ENCODE assay signal across 14 mouse cellular contexts in genomic region chr1:133437916-133438683, GRCm38 (mm10). TPM values are rescaled to one million over a fixed set of nuclear protein-coding genes. Genes with fewer than 3 reads are reported as not detected.
DNase-seq lines count a peak whose midpoint lies in the region; ATAC-seq and TF ChIP-seq lines count a peak whose summit lies in the region.
"Had no signal": no experiment of that assay in that cellular context is flagged by ENCODE, and none has a peak within 500 bp of the region (broad histone marks: within the 10 kb centered on the region; RNA-seq: fewer than 3 reads in every experiment).

No protein-coding gene starts in this region.

- no peak for TF ChIP-seq CTCF in midbrain, postnatal 0 days (IDR thresholded peaks at IDR 0.05)

- peak overlapping the region; percentile 47 for H3K9ac ChIP-seq in midbrain, embryonic 11.5 days (ENCODE audit: low read length)
- no peak overlapping the region for H3K9ac ChIP-seq in midbrain, postnatal 0 days (replicated peaks; ENCODE audit: low read length, poor library complexity, severe bottlenecking)
- H3K9ac ChIP-seq: heart, embryonic 15.5 days had no signal

- ATAC-seq in midbrain, embryonic 11.5 days (ENCODE audit: low FRiP score): peak; percentile 75
- ATAC-seq in midbrain, postnatal 0 days (ENCODE audit: low FRiP score): no peak
- peak; percentile 80 for ATAC-seq in megakaryocyte, adult 5-6 weeks (ENCODE audit: poor library complexity, severe bottlenecking)

- 20% methylated on average over 14 of the region's 14 CpGs for WGBS in midbrain, embryonic 11.5 days
- 19% methylated on average over 14 of the region's 14 CpGs for WGBS in midbrain, postnatal 0 days
- WGBS in embryonic facial prominence, embryonic 10.5 days: 43% methylated on average over 14 of the region's 14 CpGs

- no peaks in the 10 kb centered on the region for H3K27me3 ChIP-seq in midbrain, embryonic 11.5 days (ENCODE audit: control insufficient read depth, insufficient read depth, low read length)
- no peaks in the 10 kb centered on the region for H3K27me3 ChIP-seq in midbrain, postnatal 0 days (ENCODE audit: insufficient read depth, low read length)
- no peaks in the 10 kb centered on the region for H3K27me3 ChIP-seq in embryonic facial prominence, embryonic 10.5 days (replicated peaks; ENCODE audit: low read depth, poor library complexity, severe bottlenecking)
- H3K27me3 ChIP-seq: heart, embryonic 15.5 days had no signal

- peaks cover 34% of the 10 kb centered on the region for H3K4me1 ChIP-seq in midbrain, embryonic 11.5 days (ENCODE audit: control insufficient read depth, insufficient read depth, low read length)
- H3K4me1 ChIP-seq in midbrain, postnatal 0 days (ENCODE audit: insufficient read depth, low read length): peaks cover 7% of the 10 kb centered on the region; the same call in 1 of the 2 replicates
- peaks cover 44% of the 10 kb centered on the region for H3K4me1 ChIP-seq in embryonic facial prominence, embryonic 10.5 days

- intact Hi-C loops in left cerebral cortex, postnatal 36 days (cut with DNase I): no loop called here

- no peaks in the 10 kb centered on the region; the same call in 1 of the 2 replicates for H3K9me3 ChIP-seq in midbrain, embryonic 11.5 days (ENCODE audit: control insufficient read depth, low read length)
- H3K9me3 ChIP-seq in midbrain, postnatal 0 days (ENCODE audit: low read length): 0 out of 2 replicates have a peak, but pooled peaks cover 4% of the 10 kb centered on the region
- no peaks in the 10 kb centered on the region; the same call in 1 of the 2 replicates for H3K9me3 ChIP-seq in embryonic facial prominence, embryonic 10.5 days
- H3K9me3 ChIP-seq: heart, embryonic 15.5 days had no signal

- H3K4me3 ChIP-seq in midbrain, embryonic 11.5 days (ENCODE audit: low read depth, low read length): no peak overlapping the region
- H3K4me3 ChIP-seq in midbrain, postnatal 0 days (ENCODE audit: low read depth, low read length): no peak overlapping the region
- no peak overlapping the region for H3K4me3 ChIP-seq in embryonic facial prominence, embryonic 10.5 days
- H3K4me3 ChIP-seq: heart, embryonic 15.5 days had no signal

- no peak overlapping the region; the same call in 1 of the 2 replicates for H3K4me2 ChIP-seq in midbrain, embryonic 11.5 days
- no peak overlapping the region for H3K4me2 ChIP-seq in midbrain, postnatal 0 days (ENCODE audit: low read depth, low read length, poor library complexity, severe bottlenecking)
- H3K4me2 ChIP-seq: heart, embryonic 15.5 days had no signal

- peak; percentile 93 for DNase-seq in midbrain, embryonic 11.5 days (ENCODE audit: low spot score, missing footprints)
- DNase-seq in midbrain, postnatal 0 days (ENCODE audit: low spot score): no peak
- DNase-seq in embryonic facial prominence, embryonic 10.5 days (ENCODE audit: low spot score): no peak
- peak; percentile 75 for DNase-seq in thymus, postnatal 14 days
- DNase-seq in adrenal gland, adult (ENCODE audit: inconsistent age in 2 of 2, low spot score in 1 of 2): no peak
- no peak for DNase-seq in left cerebral cortex, postnatal 36 days (ENCODE audit: low spot score in 2 of 2)
- DNase-seq in heart, postnatal 4 days: no peak
- DNase-seq: adrenal gland, postnatal 36 days; kidney, postnatal 25 days; left cerebral cortex, postnatal 4 days; lung, adult 18-20 months; right cerebral cortex, postnatal 14 days had no signal

- no peaks in the 10 kb centered on the region for H3K36me3 ChIP-seq in midbrain, embryonic 11.5 days (ENCODE audit: control insufficient read depth, insufficient read depth, low read length)
- no peaks in the 10 kb centered on the region for H3K36me3 ChIP-seq in midbrain, postnatal 0 days (ENCODE audit: insufficient read depth, low read length)
- no peaks in the 10 kb centered on the region for H3K36me3 ChIP-seq in embryonic facial prominence, embryonic 10.5 days (replicated peaks)
- H3K36me3 ChIP-seq: heart, embryonic 15.5 days had no signal

- peak overlapping the region; percentile 84 for H3K27ac ChIP-seq in midbrain, embryonic 11.5 days (ENCODE audit: low read depth, low read length)
- H3K27ac ChIP-seq in midbrain, postnatal 0 days (ENCODE audit: low read depth, low read length): no peak overlapping the region
- H3K27ac ChIP-seq in embryonic facial prominence, embryonic 10.5 days (replicated peaks): peak overlapping the region; percentile 68
- H3K27ac ChIP-seq: heart, embryonic 15.5 days had no signal

RNA-seq across cellular contexts. Expression of gene Sox13, which starts 13.9 kb away (rescaled TPM):
- 22.3 and 23.9 TPM in 2 replicates for polyA plus RNA-seq in midbrain, embryonic 11.5 days (2014; fragmentation: Nextera tagmentation; extraction: Ambion mirVana)
- total RNA-seq in midbrain, postnatal 0 days (2014; rRNA removed): 16.5 and 17.3 TPM in 2 replicates
- 3.3 and 4.7 TPM in 2 replicates for polyA plus RNA-seq in midbrain, postnatal 0 days (2015; fragmentation: Nextera tagmentation; extraction: Ambion mirVana)
- polyA plus RNA-seq in embryonic facial prominence, embryonic 10.5 days (2016; fragmentation: Nextera tagmentation; extraction: Ambion mirVana): 12.1 and 18.1 TPM in 2 replicates
- 0.76 and 1.3 TPM in 2 replicates for total RNA-seq in megakaryocyte, adult 5-6 weeks (2015)
- total RNA-seq in megakaryocyte, adult 5-6 weeks (2017): 0.24 and 0.70 TPM in 2 replicates
- total RNA-seq in left cerebral cortex, postnatal 36 days (2021): 10 to 100 TPM in 1 of 2 experiments, 1 to 10 TPM in 1; 8.3 to 12.0 TPM
- total RNA-seq in heart, postnatal 4 days (2021): 10 to 100 TPM; 29.8 to 32.4 TPM

Comparison
In these comparisons a context has a peak if more than half of its experiments do, and no peak if none do; other contexts are left out.
1. DNase-seq: peak in midbrain, embryonic 11.5 days (single experiment) and thymus, postnatal 14 days (single experiment); none in midbrain, postnatal 0 days (single experiment), embryonic facial prominence, embryonic 10.5 days (single experiment), adrenal gland, adult (0 of 2), left cerebral cortex, postnatal 36 days (0 of 2) and heart, postnatal 4 days (single experiment).